Mouse (Mus musculus) E14TG2a.4 (cell line): ENCODE measurements around the gene Stradb.

ENCODE experiments used
- CTCF ChIP-seq: conservative IDR thresholded peaks from 2 replicates; pipeline ENCODE4 v1.5.1; 2014; ENCODE audit warnings: low read length
- NANOG ChIP-seq: IDR thresholded peaks from 2 replicates; pipeline ENCODE4 v1.6.1; 2014; ENCODE audit warnings: borderline replicate concordance, low read length, mixed read lengths
- POU5F1 ChIP-seq: IDR thresholded peaks from 2 replicates; pipeline ENCODE4 v1.6.1; 2014; ENCODE audit warnings: low read length, borderline replicate concordance

DNA sequence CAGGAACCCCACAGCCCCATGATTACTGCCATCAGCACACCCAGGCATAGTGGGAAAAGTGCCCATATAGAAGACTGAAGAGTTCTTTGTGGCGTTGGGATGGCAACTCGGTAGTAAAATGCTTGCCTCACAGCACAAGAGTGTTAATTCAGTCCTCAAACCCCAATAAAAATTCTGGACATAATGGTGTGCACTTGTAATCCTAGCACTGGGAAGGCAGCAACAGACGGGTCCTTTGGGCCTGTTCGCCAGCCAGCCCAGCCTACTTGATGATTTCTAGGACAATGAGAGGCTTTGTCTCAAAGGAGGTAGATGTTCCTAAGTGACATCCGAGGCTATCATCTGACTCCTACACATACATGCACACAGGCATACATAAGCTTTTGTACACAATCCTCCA lies 64.4 kb downstream of the Stradb start:
- no peak for TF ChIP-seq CTCF
- no peak for TF ChIP-seq NANOG
- TF ChIP-seq POU5F1 = no peak
